Mouse (Mus musculus): ENCODE data around the gene Farsb.

The Farsb gene

GRCm38 (mm10) chr1:78419593-78419992 lies 69.1 kb downstream of the Farsb start:
- DNase-seq (ENCODE audit: low spot score): peak; percentile 75

- DNase-seq (ENCODE audit: low spot score): no peak
These were observed 71.4 kb downstream of the Farsb start for GRCm38 (mm10) chr1:78417154-78417911.

GRCm38 (mm10) chr1:78414421-78414820 lies 74.3 kb downstream of the Farsb start:
- DNase-seq (ENCODE audit: low spot score): no peak

GRCm38 (mm10) chr1:78412668-78413067 lies 76.0 kb downstream of the Farsb start:
- no peak for DNase-seq (ENCODE audit: low spot score)

- no peak for DNase-seq (ENCODE audit: low spot score)
These were observed 79.3 kb downstream of the Farsb start for GRCm38 (mm10) chr1:78409396-78409795.

GRCm38 (mm10) chr1:78401413-78401812 lies 87.3 kb downstream of the Farsb start:
- no peak for DNase-seq (ENCODE audit: low spot score)

- DNase-seq (ENCODE audit: low spot score): no peak
These were observed 88.9 kb downstream of the Farsb start for GRCm38 (mm10) chr1:78399755-78400154.

GRCm38 (mm10) chr1:78396320-78396913 lies 92.3 kb downstream of the Farsb start:
- no peak for DNase-seq (ENCODE audit: low spot score)

- no peak for DNase-seq (ENCODE audit: low spot score)
These were observed 93.0 kb downstream of the Farsb start for GRCm38 (mm10) chr1:78395737-78396136.

- no peak for DNase-seq (ENCODE audit: low spot score)
These were observed 93.4 kb downstream of the Farsb start for GRCm38 (mm10) chr1:78395191-78395735.

GRCm38 (mm10) chr1:78388848-78389247 lies 99.8 kb downstream of the Farsb start:
- DNase-seq (ENCODE audit: low spot score): no peak

- DNase-seq (ENCODE audit: low spot score): no peak
These were observed 100.8 kb downstream of the Farsb start for GRCm38 (mm10) chr1:78387854-78388253.

GRCm38 (mm10) chr1:78380950-78381349 lies 107.7 kb downstream of the Farsb start:
- no peak for DNase-seq (ENCODE audit: low spot score)

GRCm38 (mm10) chr1:78375058-78375457 lies 113.6 kb downstream of the Farsb start:
- DNase-seq (ENCODE audit: low spot score): no peak

GRCm38 (mm10) chr1:78373836-78374235 lies 114.9 kb downstream of the Farsb start:
- no peak for DNase-seq (ENCODE audit: low spot score)

- no peak for DNase-seq (ENCODE audit: low spot score)
These were observed 116.4 kb downstream of the Farsb start for GRCm38 (mm10) chr1:78372316-78372715.

- DNase-seq (ENCODE audit: low spot score): no peak
These were observed 117.0 kb downstream of the Farsb start for GRCm38 (mm10) chr1:78371569-78372236.

GRCm38 (mm10) chr1:78370121-78370520 lies 118.6 kb downstream of the Farsb start:
- no peak for DNase-seq (ENCODE audit: low spot score)

Data from ovary, postnatal 10 days (tissue).